Mouse (Mus musculus) intestine, embryonic 14.5 days (tissue): ENCODE measurements at regions not wholly inside any gene's neighbourhood (a gene's known extent, or its start where the extent isn't known, plus 50 kb on each side); places are given as distances from the start of the nearest gene placed in this dataset.

Source experiments
- ATAC-seq: fragments of 200-750 bp; cut with Nextera tagmentation; replicated peaks from 2 replicates; pipeline ENCODE4 v1.8.0; 2017; ENCODE audit warnings: low read depth, moderate number of reproducible peaks, moderate TSS enrichment, moderate library complexity; ENCODE audit not compliant: low FRiP score, low TSS enrichment
- DNase-seq: peaks from one replicate; pipeline ENCODE4 v3.0.0-alpha.2; 2018; ENCODE audit warnings: low spot score
- H3K27ac ChIP-seq: fragments of 300-500 bp; sonication (generic); 2 replicates; pipeline ENCODE4 v1.5.1; 2014; ENCODE audit warnings: low read depth, mild to moderate bottlenecking, control low read depth
- H3K27me3 ChIP-seq: fragments of 300-500 bp; sonication (generic); replicated peaks from 2 replicates; pipeline ENCODE4 v1.6.1; 2014; ENCODE audit warnings: low read length, control low read depth; ENCODE audit not compliant: control insufficient read depth, insufficient read depth
- H3K36me3 ChIP-seq: fragments of 300-500 bp; sonication (generic); 2 replicates; pipeline ENCODE4 v1.6.1; 2014; ENCODE audit warnings: low read length, control low read depth; ENCODE audit not compliant: control insufficient read depth, insufficient read depth
- H3K4me1 ChIP-seq: fragments of 300-500 bp; sonication (generic); replicated peaks from 2 replicates; pipeline ENCODE4 v1.6.1; 2014; ENCODE audit warnings: low read length, control low read depth, mixed read lengths; ENCODE audit not compliant: control insufficient read depth, insufficient read depth
- H3K4me2 ChIP-seq: fragments of 300-500 bp; sonication (generic); 2 replicates; pipeline ENCODE4 v1.6.1; 2014; ENCODE audit warnings: low read length
- H3K4me3 ChIP-seq: fragments of 300-500 bp; sonication (generic); 2 replicates; pipeline ENCODE4 v1.5.1; 2014; ENCODE audit warnings: low read depth, low read length, control low read depth, mixed read lengths
- H3K9ac ChIP-seq: fragments of 300-500 bp; sonication (generic); 2 replicates; pipeline ENCODE4 v1.6.1; 2014; ENCODE audit warnings: mild to moderate bottlenecking, low read length
- H3K9me3 ChIP-seq: fragments of 300-500 bp; sonication (generic); 2 replicates; pipeline ENCODE4 v1.6.1; 2016; ENCODE audit warnings: low read length, control low read depth; ENCODE audit not compliant: control insufficient read depth
- WGBS: fragments of 180-500 bp; shearing (Covaris S2); extraction: QIAGEN DNeasy Blood & Tissue Kit; methylation state at CpG from one replicate; pipeline ENCODE4 v1.1.7; 2014; 5-methylcytosine and 5-hydroxymethylcytosine counted together

DNA sequence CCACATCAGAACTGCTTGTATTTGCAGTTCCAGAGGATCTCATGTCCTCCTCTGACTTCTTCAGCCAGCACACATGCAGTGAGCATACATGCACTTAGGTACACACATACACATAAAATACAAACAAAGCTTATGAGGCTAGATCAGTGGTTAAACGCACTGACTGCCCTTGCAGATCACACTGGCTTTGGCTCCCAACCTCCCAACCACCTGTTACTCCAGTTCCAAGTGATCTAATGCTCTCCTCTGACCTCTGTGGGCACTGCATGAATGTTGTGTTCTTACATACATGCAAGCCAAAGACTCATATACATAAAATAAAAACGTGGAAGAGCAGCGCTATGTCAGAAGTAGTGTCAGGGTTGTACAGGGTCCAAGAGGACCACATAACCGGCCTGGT is 141.9 kb downstream of the Fam124b start:
- no peak overlapping the region for H3K4me2 ChIP-seq

GRCm38 (mm10) chr1:80074376-80074775 is 143.9 kb downstream of the Fam124b start:
- H3K27me3 ChIP-seq, result no peaks in the 10 kb centered on the region
- 86% methylated on average over 4 of the region's 4 CpGs for WGBS
- no peak overlapping the region for H3K4me2 ChIP-seq
- no peak overlapping the region for H3K27ac ChIP-seq
- no peaks in the 10 kb centered on the region for H3K9me3 ChIP-seq
- no peak overlapping the region for H3K9ac ChIP-seq
- H3K36me3 ChIP-seq, result no peaks in the 10 kb centered on the region
- no peak overlapping the region for H3K4me3 ChIP-seq
- no peaks in the 10 kb centered on the region for H3K4me1 ChIP-seq
- no peak for DNase-seq
- ATAC-seq, result no peak

More for the DNA sequence above, 141.9 kb downstream of the Fam124b start:
- no peak for ATAC-seq
- Histone ChIP-seq H3K27me3 (no peaks in the 10 kb centered on the region), H3K27ac (no peak overlapping the region), H3K36me3 (no peaks in the 10 kb centered on the region), H3K4me1 (no peaks in the 10 kb centered on the region), H3K9me3 (no peaks in the 10 kb centered on the region), H3K4me3 (no peak overlapping the region), H3K9ac (no peak overlapping the region)
- no peak for DNase-seq
- 79% methylated on average over 4 of the region's 4 CpGs for WGBS

DNA sequence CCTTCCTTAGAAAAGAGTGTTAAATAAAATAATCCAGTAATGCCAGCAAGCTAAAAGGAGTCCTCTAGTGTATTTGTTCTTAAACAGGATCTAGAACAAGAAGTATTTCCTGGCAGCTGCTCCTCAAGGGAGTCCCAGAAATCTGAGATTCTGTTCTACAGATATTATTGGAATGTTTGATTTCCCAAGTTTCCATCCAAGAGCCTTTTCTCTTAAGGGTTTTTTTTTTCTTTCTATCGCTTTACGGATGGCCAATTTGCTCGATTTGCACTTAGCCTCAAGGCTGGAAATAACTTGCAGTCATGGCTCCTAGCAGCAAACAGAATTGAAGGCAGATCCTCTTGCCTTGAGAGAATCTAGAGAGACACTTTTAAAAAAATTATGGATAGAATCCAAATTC is 144.3 kb downstream of the Fam124b start:
- Histone ChIP-seq H3K36me3 (no peaks in the 10 kb centered on the region), H3K27me3 (no peaks in the 10 kb centered on the region), H3K4me3 (no peak overlapping the region), H3K4me1 (no peaks in the 10 kb centered on the region), H3K9ac (no peak overlapping the region), H3K27ac (no peak overlapping the region), H3K4me2 (no peak overlapping the region), H3K9me3 (no peaks in the 10 kb centered on the region)
- DNase-seq, result no peak
- WGBS, result 84% methylated on average over 3 of the region's 3 CpGs
- no peak for ATAC-seq

DNA sequence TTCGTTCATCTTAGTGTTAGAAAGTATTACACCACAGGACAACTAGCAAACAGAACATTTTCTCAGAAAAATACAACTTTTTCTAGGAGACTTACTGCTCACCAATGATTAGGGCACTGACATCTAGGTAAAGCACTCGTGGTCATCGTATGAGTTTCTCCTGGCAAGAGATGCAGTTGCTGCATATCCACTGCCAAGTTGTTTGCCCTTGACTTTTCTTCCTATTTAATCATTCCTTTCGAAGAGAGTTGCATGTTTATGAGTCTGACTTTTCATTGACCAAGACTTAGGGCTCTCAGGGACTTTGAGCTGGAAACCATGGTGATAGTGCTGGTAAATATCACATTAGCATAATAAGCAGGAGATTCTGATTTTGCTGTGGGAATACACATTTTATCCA is 149.1 kb downstream of the Fam124b start:
- DNase-seq (no peak), ATAC-seq (no peak)
- H3K36me3 ChIP-seq, result no peaks in the 10 kb centered on the region
- WGBS, result 86% methylated on average over 4 of the region's 4 CpGs
- no peak overlapping the region for H3K4me3 ChIP-seq
- H3K9ac ChIP-seq, result no peak overlapping the region
- H3K27me3 ChIP-seq, result no peaks in the 10 kb centered on the region
- no peak overlapping the region for H3K4me2 ChIP-seq
- no peaks in the 10 kb centered on the region for H3K9me3 ChIP-seq
- no peaks in the 10 kb centered on the region for H3K4me1 ChIP-seq
- H3K27ac ChIP-seq, result no peak overlapping the region

- ATAC-seq (no peak), DNase-seq (no peak)
- 58% methylated on average over 1 of the region's 1 CpGs for WGBS
- Histone ChIP-seq H3K27ac (no peak overlapping the region), H3K9me3 (no peaks in the 10 kb centered on the region), H3K4me1 (no peaks in the 10 kb centered on the region), H3K36me3 (no peaks in the 10 kb centered on the region), H3K9ac (no peak overlapping the region), H3K27me3 (no peaks in the 10 kb centered on the region), H3K4me3 (no peak overlapping the region), H3K4me2 (no peak overlapping the region)
Observed at GRCm38 (mm10) chr1:80062121-80062520, 156.2 kb downstream of the Fam124b start.

- Histone ChIP-seq H3K9ac (no peak overlapping the region), H3K4me3 (no peak overlapping the region), H3K36me3 (no peaks in the 10 kb centered on the region), H3K4me1 (no peaks in the 10 kb centered on the region), H3K4me2 (no peak overlapping the region), H3K27me3 (no peaks in the 10 kb centered on the region), H3K27ac (no peak overlapping the region), H3K9me3 (no peaks in the 10 kb centered on the region)
- ATAC-seq (no peak), DNase-seq (no peak)
- 68% methylated on average over 7 of the region's 7 CpGs for WGBS
Observed at GRCm38 (mm10) chr1:80061632-80062031, 156.6 kb downstream of the Fam124b start.

GRCm38 (mm10) chr1:80045141-80045540 is 173.1 kb downstream of the Fam124b start:
- no peak overlapping the region for H3K4me3 ChIP-seq
- H3K4me2 ChIP-seq, result no peak overlapping the region
- ATAC-seq (no peak), DNase-seq (no peak)
- H3K9ac ChIP-seq, result no peak overlapping the region
- no peaks in the 10 kb centered on the region for H3K27me3 ChIP-seq
- H3K36me3 ChIP-seq, result no peaks in the 10 kb centered on the region
- no peak overlapping the region for H3K27ac ChIP-seq
- 93% methylated on average over 10 of the region's 10 CpGs for WGBS
- H3K9me3 ChIP-seq, result no peaks in the 10 kb centered on the region
- no peaks in the 10 kb centered on the region for H3K4me1 ChIP-seq

- WGBS, result 65% methylated on average over 3 of the region's 3 CpGs
- no peaks in the 10 kb centered on the region for H3K9me3 ChIP-seq
- no peak overlapping the region for H3K27ac ChIP-seq
- no peak for ATAC-seq
- H3K4me1 ChIP-seq, result no peaks in the 10 kb centered on the region
- H3K9ac ChIP-seq, result no peak overlapping the region
- H3K36me3 ChIP-seq, result no peaks in the 10 kb centered on the region
- H3K4me3 ChIP-seq, result no peak overlapping the region
- DNase-seq, result no peak
- H3K4me2 ChIP-seq, result no peak overlapping the region
- H3K27me3 ChIP-seq, result no peaks in the 10 kb centered on the region
Observed at GRCm38 (mm10) chr1:80040409-80040808, 177.9 kb downstream of the Fam124b start.

- no peak overlapping the region for H3K4me3 ChIP-seq
- ATAC-seq, result no peak
- DNase-seq, result no peak
- H3K27me3 ChIP-seq, result no peaks in the 10 kb centered on the region
- no peaks in the 10 kb centered on the region for H3K4me1 ChIP-seq
- no peak overlapping the region for H3K9ac ChIP-seq
- H3K9me3 ChIP-seq, result no peaks in the 10 kb centered on the region
- no peak overlapping the region for H3K4me2 ChIP-seq
- 51% methylated on average over 3 of the region's 3 CpGs for WGBS
- no peak overlapping the region for H3K27ac ChIP-seq
- no peaks in the 10 kb centered on the region for H3K36me3 ChIP-seq
Observed at GRCm38 (mm10) chr1:80039891-80040290, 178.4 kb downstream of the Fam124b start.
